Mouse (Mus musculus) megakaryocyte, embryonic 14.5 days (primary cell): ENCODE data around the gene Ptrh2.

Experiments
- FLI1 ChIP-seq: IDR thresholded peaks from 2 replicates; pipeline ENCODE4 v1.6.1; 2012; ENCODE audit warnings: low read length, inconsistent platforms, mixed read lengths
- GATA1 ChIP-seq: IDR thresholded peaks from 3 replicates; pipeline ENCODE4 v1.6.1; 2012; ENCODE audit warnings: mixed read lengths, low read length, inconsistent platforms, borderline replicate concordance

DNA sequence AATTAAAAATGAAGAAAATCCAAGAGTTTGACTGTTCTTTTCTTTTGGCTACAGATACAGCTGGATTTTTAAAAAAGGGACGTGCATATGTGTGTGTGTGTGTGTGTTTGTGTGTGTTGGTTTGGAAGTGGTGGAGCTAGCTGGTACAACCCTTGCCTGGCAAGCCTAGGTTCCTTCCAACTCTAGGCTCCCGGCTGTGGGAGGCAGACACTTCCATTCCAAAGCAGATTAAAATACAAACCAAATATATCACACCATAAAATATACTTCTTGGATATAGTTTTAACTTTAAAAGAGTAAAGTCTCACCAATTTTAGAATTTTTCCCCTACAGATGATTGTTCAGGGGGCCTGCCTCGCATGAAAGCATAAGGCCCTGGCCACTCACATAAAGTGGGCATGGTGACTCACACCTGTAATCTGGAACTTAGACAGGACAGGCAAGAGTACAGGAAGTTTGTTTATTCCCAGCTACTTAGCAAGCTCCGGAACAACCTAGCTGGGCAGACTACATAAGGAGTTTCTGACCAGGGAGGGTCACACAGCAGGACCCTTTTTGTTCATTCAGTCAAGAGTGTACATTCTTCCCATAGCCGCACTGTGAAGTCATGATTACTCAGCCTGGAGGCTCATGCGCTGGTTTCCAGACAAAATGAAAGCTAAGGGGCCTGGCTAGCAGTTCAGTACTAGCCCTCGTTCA lies 37.5 kb upstream of the Ptrh2 start:
- TF ChIP-seq GATA1 (no peak), FLI1 (no peak)
